Mouse (Mus musculus) C2C12 (cell line): ENCODE data around the gene Nsdhl.

Experiments used
- CTCF ChIP-seq: IDR thresholded peaks from one replicate; pipeline ENCODE4 v1.5.1; 2011; ENCODE audit not compliant: control insufficient read depth, insufficient read depth, insufficient read length
- MAX ChIP-seq: IDR thresholded peaks from one replicate; pipeline ENCODE4 v1.6.1; 2011; ENCODE audit warnings: mild to moderate bottlenecking, control low read depth
- MYOD1 ChIP-seq: IDR thresholded peaks from one replicate; pipeline ENCODE4 v1.6.1; 2011; ENCODE audit warnings: low read depth; ENCODE audit not compliant: control insufficient read depth, insufficient read length
- MYOG ChIP-seq: IDR thresholded peaks from one replicate; pipeline ENCODE4 v1.6.1; 2011; ENCODE audit not compliant: control insufficient read depth, insufficient read length; ENCODE audit errors: extremely low read depth
- USF1 ChIP-seq: IDR thresholded peaks from one replicate; pipeline ENCODE4 v1.6.1; 2011; ENCODE audit warnings: low read depth, mild to moderate bottlenecking, control low read depth, moderate library complexity

GRCm38 (mm10) chrX:72956486-72956885 lies 38.1 kb downstream of the Nsdhl start:
- TF ChIP-seq CTCF (no peak), MAX (no peak), MYOG (no peak), USF1 (no peak), MYOD1 (no peak)
